Mouse (Mus musculus): ENCODE data around the gene Srgn.

GRCm38 (mm10) chr10:62500088-62500915, 26.9 kb downstream of the Srgn start:
- TF ChIP-seq POLR2A (IDR thresholded peaks at IDR 0.05; ENCODE audit: borderline replicate concordance, low read depth, low read length) (no peak), CTCF (IDR thresholded peaks at IDR 0.05; ENCODE audit: low read depth, low read length) (peak; percentile 67)
